Mouse (Mus musculus) intestine, embryonic 16.5 days (tissue): ENCODE results near the gene Amfr. TPM values are rescaled to one million over a fixed set of nuclear protein-coding genes. Genes with fewer than 3 reads are reported as not detected.
A peak's percentile ranks its signal among the peaks of the same experiment; 100 is the strongest.

Source experiments
- ATAC-seq: fragments of 200-750 bp; cut with Nextera tagmentation; 2 replicates; pipeline ENCODE4 v1.8.0; 2017; ENCODE audit warnings: moderate TSS enrichment, moderate library complexity
- H3K27ac ChIP-seq: fragments of 300-500 bp; sonication (generic); 2 replicates; pipeline ENCODE4 v1.5.1; 2014; ENCODE audit warnings: mild to moderate bottlenecking, low read length
- H3K27me3 ChIP-seq: fragments of 300-500 bp; sonication (generic); replicated peaks from 2 replicates; pipeline ENCODE4 v1.6.1; 2014; ENCODE audit warnings: low read length, control low read depth, mixed read lengths; ENCODE audit not compliant: control insufficient read depth, insufficient read depth
- H3K36me3 ChIP-seq: fragments of 300-500 bp; sonication (generic); 2 replicates; pipeline ENCODE4 v1.6.1; 2014; ENCODE audit warnings: low read length, control low read depth; ENCODE audit not compliant: control insufficient read depth, insufficient read depth
- H3K4me1 ChIP-seq: fragments of 300-500 bp; sonication (generic); 2 replicates; pipeline ENCODE4 v1.6.1; 2014; ENCODE audit warnings: low read length, control low read depth, mixed read lengths; ENCODE audit not compliant: control insufficient read depth, insufficient read depth
- H3K4me2 ChIP-seq: fragments of 300-500 bp; sonication (generic); 2 replicates; pipeline ENCODE4 v1.6.1; 2014; ENCODE audit warnings: low read depth, low read length, control low read depth
- H3K4me3 ChIP-seq: fragments of 300-500 bp; sonication (generic); 2 replicates; pipeline ENCODE4 v1.5.1; 2014; ENCODE audit warnings: mild to moderate bottlenecking, low read length
- H3K9ac ChIP-seq: fragments of 300-500 bp; sonication (generic); 2 replicates; pipeline ENCODE4 v1.6.1; 2014; ENCODE audit warnings: low read depth, low read length
- H3K9me3 ChIP-seq: fragments of 300-500 bp; sonication (generic); 2 replicates; pipeline ENCODE4 v1.6.1; 2016; ENCODE audit warnings: low read length, control low read depth; ENCODE audit not compliant: control insufficient read depth
- WGBS: fragments of 180-500 bp; shearing (Covaris S2); extraction: QIAGEN DNeasy Blood & Tissue Kit; methylation state at CpG from one replicate; pipeline ENCODE4 v1.1.7; 2014; 5-methylcytosine and 5-hydroxymethylcytosine counted together
- polyA plus RNA-seq: library from polyadenylated mRNA; unstranded; fragments of >200 nt; fragmentation: Nextera tagmentation; extraction: Ambion mirVana; gene quantifications from 2 replicates; pipeline ENCODE4 v1.2.1, GENCODE M21; 2015

Gene Amfr
- polyA plus RNA-seq, 1 experiment from 2014 or later: 27.8 TPM

DNA sequence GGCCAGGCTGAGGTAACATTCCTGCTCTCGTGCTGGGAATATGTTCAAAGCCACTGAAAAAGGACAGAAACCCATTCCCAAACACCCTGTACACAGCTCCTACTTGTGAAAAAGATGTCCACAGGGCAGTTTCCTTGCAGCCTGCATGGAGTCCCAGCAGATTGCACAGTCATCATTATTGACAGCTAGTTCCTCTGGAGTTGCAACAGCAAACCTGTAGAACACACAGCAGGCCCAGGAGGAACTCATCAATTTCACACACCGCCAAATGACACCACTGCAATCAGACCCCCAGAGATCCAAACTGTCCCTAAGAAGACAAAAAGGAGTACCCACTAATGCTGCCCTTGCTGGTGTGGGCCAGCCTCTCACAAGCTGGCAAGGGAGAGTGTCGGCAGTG lies 27.9 kb downstream of the Amfr start:
- H3K4me2 ChIP-seq: no peak overlapping the region
- H3K27ac ChIP-seq: no peak overlapping the region
- no peaks in the 10 kb centered on the region for H3K4me1 ChIP-seq
- 84% methylated on average over 3 of the region's 3 CpGs for WGBS
- H3K27me3 ChIP-seq: no peaks in the 10 kb centered on the region
- H3K9ac ChIP-seq: no peak overlapping the region
- no peaks in the 10 kb centered on the region for H3K9me3 ChIP-seq
- no peak for ATAC-seq
- H3K36me3 ChIP-seq: peaks cover 19% of the 10 kb centered on the region
- no peak overlapping the region for H3K4me3 ChIP-seq

DNA sequence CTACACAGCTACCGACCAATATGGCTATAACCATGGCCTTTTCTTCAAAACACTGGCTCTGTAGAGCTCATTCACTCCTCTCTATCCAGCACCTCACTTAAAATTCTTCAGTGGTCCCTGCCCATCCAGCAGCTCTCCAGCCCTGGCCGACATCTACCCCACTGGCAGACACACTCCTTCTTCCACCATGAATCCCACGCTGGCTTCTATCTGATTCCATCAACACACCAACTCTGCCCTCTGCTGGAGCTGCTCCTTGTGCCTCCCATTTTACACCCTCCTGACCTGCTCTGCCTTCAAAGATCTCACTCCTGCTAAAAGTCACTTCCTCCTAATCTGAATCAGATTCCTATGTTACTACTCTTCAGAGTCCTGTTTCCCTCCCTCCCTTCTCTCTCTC lies 28.8 kb downstream of the Amfr start:
- Histone ChIP-seq H3K36me3 (peaks cover 19% of the 10 kb centered on the region), H3K9me3 (no peaks in the 10 kb centered on the region), H3K4me2 (no peak overlapping the region), H3K9ac (no peak overlapping the region), H3K4me3 (no peak overlapping the region), H3K27me3 (no peaks in the 10 kb centered on the region), H3K4me1 (no peaks in the 10 kb centered on the region), H3K27ac (no peak overlapping the region)
- WGBS: 75% methylated on average over 3 of the region's 3 CpGs
- ATAC-seq: no peak

DNA sequence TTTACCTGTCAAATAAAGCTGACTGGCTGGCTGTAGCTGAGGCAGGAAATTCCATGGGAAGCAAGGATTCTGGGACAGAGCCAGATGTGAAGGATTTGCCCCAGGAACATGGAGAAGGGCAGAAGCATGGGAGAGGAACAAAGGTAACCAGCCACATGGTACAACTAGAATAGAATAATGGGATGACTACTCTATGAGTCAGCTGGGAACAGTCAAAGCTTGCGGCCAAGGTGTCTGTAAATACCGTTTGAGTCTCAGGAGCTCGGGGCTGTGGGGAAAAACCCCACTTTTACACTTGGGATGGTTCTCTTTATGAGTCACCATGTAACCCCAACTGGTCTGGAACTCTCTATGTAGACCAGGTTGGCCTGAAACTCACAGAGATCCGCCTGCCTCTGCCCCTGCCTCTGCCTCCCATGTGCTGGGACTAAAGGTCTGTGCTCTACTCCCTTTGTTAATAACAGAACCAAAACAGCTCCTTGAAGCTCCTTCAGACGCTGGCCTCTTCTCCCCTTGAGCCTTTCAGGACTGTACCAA lies 30.9 kb downstream of the Amfr start:
- 92% methylated on average over 5 of the region's 5 CpGs for WGBS
- ATAC-seq: no peak
- Histone ChIP-seq H3K4me1 (no peaks in the 10 kb centered on the region), H3K4me2 (no peak overlapping the region), H3K9me3 (no peaks in the 10 kb centered on the region), H3K27ac (no peak overlapping the region), H3K9ac (no peak overlapping the region), H3K27me3 (no peaks in the 10 kb centered on the region), H3K4me3 (no peak overlapping the region), H3K36me3 (peaks cover 25% of the 10 kb centered on the region)

DNA sequence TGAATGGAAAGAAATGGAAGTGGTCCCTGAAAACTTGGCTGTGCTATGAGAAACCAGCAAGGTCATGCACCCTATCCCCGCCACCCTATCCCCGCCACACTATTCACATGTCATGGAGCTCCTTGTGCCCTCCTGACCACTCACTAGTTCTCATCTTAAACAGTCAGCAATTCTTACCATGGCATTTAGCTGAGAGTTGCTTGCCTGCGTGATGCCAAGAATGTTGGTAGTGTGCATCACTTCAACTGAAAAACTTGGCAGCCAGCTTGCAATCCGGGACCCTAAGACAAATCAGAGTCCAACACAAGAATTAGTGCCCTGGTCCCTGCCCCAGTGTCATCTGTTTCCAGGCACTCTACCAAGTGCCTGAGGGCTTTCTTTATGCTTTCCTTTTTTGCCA lies 32.5 kb downstream of the Amfr start:
- no peaks in the 10 kb centered on the region for H3K9me3 ChIP-seq
- 92% methylated on average over 4 of the region's 4 CpGs for WGBS
- H3K27ac ChIP-seq: no peak overlapping the region
- peaks cover 30% of the 10 kb centered on the region for H3K36me3 ChIP-seq
- no peak overlapping the region for H3K4me3 ChIP-seq
- no peak for ATAC-seq
- peaks cover 5% of the 10 kb centered on the region; the same call in 1 of the 2 replicates for H3K4me1 ChIP-seq
- H3K27me3 ChIP-seq: no peaks in the 10 kb centered on the region
- no peak overlapping the region for H3K4me2 ChIP-seq
- H3K9ac ChIP-seq: no peak overlapping the region

DNA sequence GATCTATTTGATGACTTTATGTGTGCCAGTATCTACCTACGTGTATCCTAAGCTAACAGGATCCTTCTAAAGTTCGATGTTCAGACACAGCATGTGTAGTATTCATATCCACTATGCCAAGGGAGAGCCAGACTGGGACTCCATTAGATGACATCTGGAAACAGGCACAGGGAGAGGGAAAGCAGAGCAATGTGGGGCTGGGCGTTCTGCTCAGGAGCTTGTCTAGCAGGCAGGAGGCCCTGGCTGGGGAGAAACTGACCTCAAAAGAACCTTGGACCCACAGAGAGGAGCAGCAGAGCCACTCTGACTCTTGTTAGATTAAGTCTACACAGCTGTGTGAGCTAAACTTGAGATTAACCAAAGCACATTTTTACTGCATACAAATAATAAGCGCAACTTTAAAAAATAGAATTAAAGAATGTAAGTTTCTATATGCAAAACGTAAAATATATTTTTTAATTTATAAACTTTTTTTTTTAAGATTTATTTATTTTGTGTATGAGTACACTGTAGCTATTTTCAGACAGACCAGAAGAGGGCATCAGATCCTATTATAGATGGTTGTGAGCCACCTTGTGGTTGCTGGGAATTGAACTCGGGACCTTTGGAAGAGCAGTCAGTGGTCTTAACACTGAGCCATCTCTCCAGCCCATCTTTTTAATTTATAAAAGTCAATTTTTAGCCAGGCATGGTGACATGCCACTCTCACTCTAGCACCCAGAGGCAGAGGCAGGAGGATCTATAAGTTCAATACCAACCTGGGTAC lies 36.0 kb downstream of the Amfr start:
- 90% methylated on average over 6 of the region's 6 CpGs for WGBS
- peaks cover 10% of the 10 kb centered on the region; the same call in 1 of the 2 replicates for H3K4me1 ChIP-seq
- no peak overlapping the region for H3K4me2 ChIP-seq
- H3K27me3 ChIP-seq: no peaks in the 10 kb centered on the region
- H3K9me3 ChIP-seq: no peaks in the 10 kb centered on the region
- peak; percentile 32 for ATAC-seq
- H3K27ac ChIP-seq: 0 out of 2 replicates have a peak overlapping the region, but pooled peaks have one; percentile 11
- H3K4me3 ChIP-seq: no peak overlapping the region
- H3K9ac ChIP-seq: no peak overlapping the region
- peaks cover 37% of the 10 kb centered on the region for H3K36me3 ChIP-seq

DNA sequence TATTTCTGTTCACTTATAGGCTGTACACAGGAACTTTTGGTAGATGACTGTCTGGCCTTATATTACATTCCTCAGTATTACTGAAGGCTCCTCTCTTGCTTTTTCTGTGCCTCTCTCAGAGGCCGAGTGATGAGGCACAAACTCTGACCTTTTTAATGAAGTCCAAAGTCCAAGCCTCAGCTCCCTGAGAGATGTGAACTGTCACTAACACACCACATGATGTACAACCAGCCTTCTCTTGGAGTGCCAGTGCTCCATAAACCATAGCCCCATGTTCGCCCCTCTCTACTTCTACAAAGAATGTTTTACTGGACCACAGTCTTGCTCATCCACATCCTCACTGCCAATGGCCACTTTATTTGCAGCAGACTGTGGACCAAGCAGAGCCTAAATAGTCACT lies 37.3 kb downstream of the Amfr start:
- Histone ChIP-seq H3K36me3 (peaks cover 32% of the 10 kb centered on the region), H3K4me3 (no peak overlapping the region), H3K4me1 (peaks cover 10% of the 10 kb centered on the region; the same call in 1 of the 2 replicates), H3K4me2 (no peak overlapping the region), H3K27ac (peak overlapping the region; percentile 78), H3K9ac (no peak overlapping the region), H3K27me3 (no peaks in the 10 kb centered on the region), H3K9me3 (no peaks in the 10 kb centered on the region)
- 80% methylated on average over 2 of the region's 2 CpGs for WGBS
- ATAC-seq: peak; percentile 38

DNA sequence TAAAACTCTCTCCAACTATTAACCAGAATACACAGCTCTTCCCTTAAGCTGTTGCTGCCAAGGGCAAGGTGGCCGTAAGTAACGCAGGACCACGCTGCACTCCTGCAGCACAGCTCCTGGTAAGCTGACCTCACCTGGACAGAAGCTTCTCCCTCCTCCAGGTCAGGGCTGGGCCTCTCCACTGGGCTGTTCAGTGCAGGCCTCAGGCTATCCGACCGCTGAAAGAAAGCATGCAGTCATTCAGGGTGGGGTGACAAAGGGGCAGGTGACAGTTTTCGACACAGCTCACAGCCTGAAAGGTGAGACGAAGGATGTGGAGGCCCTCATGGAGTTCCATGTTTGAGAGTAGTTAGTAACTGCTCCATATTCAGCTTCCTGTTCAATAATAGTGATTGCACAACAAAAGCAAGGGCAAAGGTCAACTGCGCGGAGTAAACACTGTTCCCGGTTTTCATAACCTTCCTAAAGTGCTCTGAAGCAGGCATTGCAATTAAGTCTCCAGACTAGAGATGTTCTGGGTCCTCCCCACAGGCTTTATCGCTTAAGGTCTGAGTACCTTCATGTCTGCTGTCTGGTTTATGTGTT lies 37.9 kb downstream of the Amfr start:
- peak overlapping the region; percentile 81 for H3K27ac ChIP-seq
- WGBS: 64% methylated on average over 11 of the region's 11 CpGs

DNA sequence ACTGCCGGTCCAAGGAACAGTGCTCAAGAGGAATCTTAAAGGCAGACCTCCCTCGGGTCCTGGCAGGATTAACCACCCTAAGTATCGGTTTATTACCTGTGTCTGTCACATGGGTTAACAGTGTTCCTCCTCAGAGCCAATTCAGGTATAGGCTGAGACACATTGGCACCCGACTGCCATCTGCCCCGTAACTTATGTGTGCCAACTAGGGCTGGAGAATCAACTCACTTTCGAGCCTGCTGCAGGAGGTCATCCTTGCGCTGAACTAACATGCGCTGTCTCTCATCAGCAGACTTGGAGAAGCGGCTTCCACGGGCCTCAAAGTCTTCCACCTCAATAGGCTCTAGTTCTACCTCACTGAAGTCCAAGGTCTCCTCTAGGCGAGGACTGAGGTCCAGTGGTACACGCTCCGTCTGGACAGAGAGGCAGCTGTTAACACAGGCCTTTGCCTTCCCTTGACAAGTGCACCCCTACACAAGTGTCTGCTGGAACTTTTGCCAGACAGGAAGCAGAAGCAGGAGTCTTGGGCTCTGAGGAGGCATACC lies 38.7 kb downstream of the Amfr start:
- peak overlapping the region; percentile 81 for H3K27ac ChIP-seq
- no peak overlapping the region for H3K4me2 ChIP-seq
- no peak overlapping the region for H3K4me3 ChIP-seq
- ATAC-seq: peak; percentile 19; the same call in 1 of the 2 replicates
- no peaks in the 10 kb centered on the region for H3K9me3 ChIP-seq
- 91% methylated on average over 13 of the region's 13 CpGs for WGBS
- no peaks in the 10 kb centered on the region for H3K27me3 ChIP-seq
- H3K9ac ChIP-seq: no peak overlapping the region
- peaks cover 34% of the 10 kb centered on the region for H3K36me3 ChIP-seq
- H3K4me1 ChIP-seq: peaks cover 10% of the 10 kb centered on the region; the same call in 1 of the 2 replicates

More for the DNA sequence above, 37.9 kb downstream of the Amfr start:
- H3K4me3 ChIP-seq: no peak overlapping the region
- H3K9ac ChIP-seq: no peak overlapping the region; the same call in 1 of the 2 replicates
- no peak overlapping the region for H3K4me2 ChIP-seq
- H3K4me1 ChIP-seq: peaks cover 10% of the 10 kb centered on the region; the same call in 1 of the 2 replicates
- H3K36me3 ChIP-seq: peaks cover 34% of the 10 kb centered on the region
- no peaks in the 10 kb centered on the region for H3K9me3 ChIP-seq
- no peaks in the 10 kb centered on the region for H3K27me3 ChIP-seq
- ATAC-seq: peak; percentile 80

DNA sequence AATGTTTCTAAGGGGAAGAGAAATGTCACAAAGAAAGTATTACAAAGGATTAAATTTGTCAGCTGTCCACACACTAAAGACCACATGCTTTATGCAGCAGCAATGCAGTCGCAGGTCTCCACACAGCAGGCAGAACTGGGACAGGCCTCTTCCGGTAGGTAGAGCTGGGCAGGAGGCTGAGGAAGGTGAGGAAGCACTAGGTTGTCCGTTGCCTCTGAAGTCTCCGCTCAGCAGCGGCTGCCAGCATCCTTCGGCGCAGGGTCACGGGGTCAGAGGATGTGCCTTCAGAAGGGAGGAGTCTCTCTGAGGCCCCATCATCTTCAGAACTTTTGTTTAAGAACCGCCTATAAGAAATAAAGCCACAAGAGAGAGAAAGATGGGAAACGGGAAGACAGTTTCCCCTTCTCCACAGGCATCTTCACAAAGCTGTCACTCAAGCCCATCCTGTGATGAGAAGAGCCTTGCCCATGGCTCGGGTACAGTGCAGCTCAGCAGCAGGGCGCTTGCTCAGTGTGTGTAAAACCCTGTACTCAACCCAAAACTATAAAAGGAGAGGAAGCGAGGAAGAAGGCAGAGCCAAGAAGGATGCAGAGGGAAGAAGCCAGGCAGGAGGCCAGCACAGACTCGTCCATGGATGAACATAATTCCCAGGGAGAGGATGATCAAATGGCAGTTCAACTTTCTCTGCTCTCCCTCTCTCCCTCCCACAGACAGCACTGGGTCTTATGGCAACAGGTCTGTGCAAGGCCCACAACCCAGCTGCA lies 39.5 kb downstream of the Amfr start:
- WGBS: 80% methylated on average over 14 of the region's 14 CpGs
- Histone ChIP-seq H3K4me1 (peaks cover 10% of the 10 kb centered on the region; the same call in 1 of the 2 replicates), H3K9ac (no peak overlapping the region), H3K36me3 (peaks cover 31% of the 10 kb centered on the region), H3K27me3 (no peaks in the 10 kb centered on the region), H3K4me2 (no peak overlapping the region), H3K4me3 (no peak overlapping the region), H3K9me3 (no peaks in the 10 kb centered on the region), H3K27ac (no peak overlapping the region)
- no peak for ATAC-seq
